Mouse (Mus musculus): ENCODE measurements at regions not wholly inside any gene's neighbourhood (a gene's known extent, or its start where the extent isn't known, plus 50 kb on each side); places are given as distances from the start of the nearest gene placed in this dataset.
"Not testable (repeated sequence)": the region's sequence is repeated elsewhere in the genome, so short reads cannot be mapped to it uniquely, and the experiment has no call there.

DNA sequence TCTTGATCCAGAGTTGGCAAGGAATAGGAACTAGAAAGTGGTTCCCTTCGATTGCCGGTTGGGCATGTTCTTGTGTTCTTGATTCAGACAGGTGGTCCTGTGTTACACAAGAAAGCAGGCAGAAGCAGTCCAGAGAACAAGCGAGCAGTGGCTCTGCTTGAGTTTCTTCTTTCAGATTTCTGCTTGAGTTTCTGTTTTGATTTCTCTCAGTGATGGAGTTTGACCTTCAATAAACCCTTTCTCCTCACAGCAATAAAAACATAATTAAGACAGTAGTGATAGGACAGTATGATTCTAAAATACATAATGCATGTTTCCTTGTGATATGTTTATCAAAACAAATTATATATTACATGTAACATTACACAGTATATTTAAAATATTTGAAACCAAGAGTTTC, 59.1 kb downstream of the Klf6 start:
- no peak for DNase-seq (ENCODE audit: low spot score in 2 of 2)

- DNase-seq (ENCODE audit: low spot score in 2 of 2), result no peak
Measured at GRCm38 (mm10) chr13:5931433-5931832, 70.2 kb downstream of the Klf6 start.

GRCm38 (mm10) chr13:5937436-5937835, 76.2 kb downstream of the Klf6 start:
- DNase-seq (ENCODE audit: low spot score in 2 of 2), result no peak

DNA sequence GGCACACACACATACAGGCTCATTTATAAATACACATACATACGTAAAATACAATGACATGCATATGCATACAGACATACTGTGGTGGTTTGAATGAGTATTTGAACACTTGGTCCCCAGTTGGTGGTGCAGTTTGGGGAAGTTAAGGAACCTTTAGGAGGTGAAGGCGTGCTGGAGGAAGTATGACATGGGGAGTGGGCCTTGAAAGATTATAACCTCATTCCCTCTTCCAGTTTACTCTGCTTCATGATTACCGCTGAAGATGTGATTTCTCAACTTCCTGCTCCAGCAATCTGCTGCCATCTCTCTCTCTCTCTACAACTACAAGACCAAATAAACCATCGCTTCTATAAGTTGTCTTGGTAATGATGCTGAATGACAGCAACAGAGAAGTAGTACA, 76.7 kb downstream of the Klf6 start:
- DNase-seq (ENCODE audit: low spot score in 2 of 2), result no peak

DNA sequence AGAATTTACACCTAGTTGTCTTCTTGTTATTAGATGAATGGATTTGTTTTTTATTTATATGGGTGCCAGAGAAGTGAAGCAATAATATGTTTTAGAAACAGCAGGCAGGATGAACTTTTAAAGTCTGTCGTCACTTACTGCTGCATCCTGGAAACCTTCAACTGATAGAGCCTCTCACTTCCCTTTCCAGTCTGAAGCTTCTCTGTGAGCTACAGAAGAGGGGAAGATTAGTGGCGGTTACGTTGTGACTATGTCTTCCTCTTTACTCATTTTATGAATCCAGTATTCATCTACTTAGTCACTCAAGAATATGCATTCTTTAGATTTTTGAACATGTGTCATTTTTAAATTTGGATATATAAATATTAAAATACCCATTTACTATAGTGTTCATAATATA, 78.1 kb downstream of the Klf6 start:
- no peak for DNase-seq (ENCODE audit: low spot score in 2 of 2)

DNA sequence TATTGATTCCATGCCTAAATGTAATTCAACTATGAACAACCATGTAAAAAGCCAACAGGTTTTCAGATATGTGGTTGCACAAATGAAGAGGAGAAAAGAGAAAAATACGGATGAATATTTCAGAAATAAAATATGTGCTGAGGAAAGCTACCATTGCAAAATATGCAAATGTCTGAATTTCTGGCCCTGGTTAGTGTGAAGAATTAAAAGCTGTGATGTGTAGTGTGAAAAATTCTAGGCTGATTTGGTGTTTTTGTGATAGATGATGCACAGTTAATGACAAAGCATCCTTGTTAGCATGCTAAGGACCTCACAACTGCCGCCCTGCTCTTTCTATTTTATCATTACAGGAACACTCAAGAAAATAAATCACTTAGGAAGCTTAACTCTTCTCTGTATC, 91.6 kb downstream of the Klf6 start:
- DNase-seq (ENCODE audit: low spot score in 2 of 2), result no peak

- not testable (repeated sequence) for DNase-seq (ENCODE audit: low spot score in 2 of 2)
Measured at GRCm38 (mm10) chr13:5955121-5955520, 93.8 kb downstream of the Klf6 start.

GRCm38 (mm10) chr13:5956145-5956544, 94.9 kb downstream of the Klf6 start:
- no peak for DNase-seq (ENCODE audit: low spot score in 2 of 2)

DNA sequence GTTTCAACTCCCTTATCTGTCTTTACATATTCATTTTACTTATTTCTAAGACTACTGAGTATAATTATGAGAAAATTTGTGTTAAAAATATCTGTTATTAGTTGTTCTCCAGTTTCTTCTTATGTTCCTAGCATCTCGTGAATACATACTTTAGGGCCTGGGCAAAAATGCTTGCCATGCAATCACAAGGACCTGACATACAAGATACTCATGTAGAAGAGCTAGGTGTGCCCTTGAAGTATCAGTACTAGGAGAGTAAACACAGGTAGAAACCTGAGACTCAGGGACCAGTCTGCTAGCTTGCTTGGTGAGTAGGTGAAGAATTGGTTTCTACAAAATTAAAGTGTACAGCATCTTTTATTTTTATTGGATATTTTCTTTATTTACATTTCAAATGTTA, 101.7 kb downstream of the Klf6 start:
- DNase-seq (ENCODE audit: low spot score in 2 of 2), result no peak

DNA sequence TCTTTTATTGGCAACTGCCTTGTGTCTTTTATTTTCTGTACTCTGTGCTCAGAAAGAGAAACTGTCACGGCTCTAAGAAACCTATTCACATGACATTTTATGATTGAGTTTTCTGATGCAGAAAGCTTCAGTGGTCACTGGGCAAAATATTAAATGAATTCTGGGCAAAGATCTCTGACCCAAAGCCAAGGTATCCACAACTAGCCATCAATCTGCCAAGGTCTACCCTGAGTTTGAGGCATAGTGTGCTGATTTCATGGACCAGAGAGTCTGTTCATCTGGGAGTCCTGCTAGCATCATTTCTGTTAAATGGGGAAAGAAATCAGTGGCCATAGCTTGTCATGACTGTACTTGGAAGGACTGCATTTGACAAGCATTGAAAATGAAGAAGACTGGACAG, 103.3 kb downstream of the Klf6 start:
- no peak for DNase-seq (ENCODE audit: low spot score in 2 of 2)

DNA sequence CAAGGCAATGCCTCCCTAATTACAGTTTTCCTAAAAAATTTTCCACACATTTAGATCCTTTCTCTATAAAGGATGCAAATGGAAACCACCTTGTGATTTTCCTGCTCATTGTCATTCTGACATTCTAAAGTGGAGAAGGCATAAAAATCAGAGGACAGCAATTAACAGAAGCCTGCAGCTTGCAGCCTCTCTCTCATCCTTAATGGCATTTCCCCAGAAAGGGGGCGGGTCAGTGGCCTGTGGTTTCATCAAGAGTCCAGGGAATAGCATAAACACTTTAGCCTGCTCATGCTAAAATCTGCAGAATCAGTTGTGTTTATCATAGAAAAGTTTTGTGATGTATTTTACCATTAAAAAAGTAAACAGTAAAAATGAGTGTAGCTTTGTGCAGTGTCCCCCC, 117.3 kb downstream of the Klf6 start:
- no peak for DNase-seq (ENCODE audit: low spot score in 2 of 2)

GRCm38 (mm10) chr13:5987491-5987890, 126.2 kb downstream of the Klf6 start:
- DNase-seq (ENCODE audit: low spot score in 2 of 2), result no peak

GRCm38 (mm10) chr13:5988407-5988806, 127.1 kb downstream of the Klf6 start:
- DNase-seq (ENCODE audit: low spot score in 2 of 2), result no peak

DNA sequence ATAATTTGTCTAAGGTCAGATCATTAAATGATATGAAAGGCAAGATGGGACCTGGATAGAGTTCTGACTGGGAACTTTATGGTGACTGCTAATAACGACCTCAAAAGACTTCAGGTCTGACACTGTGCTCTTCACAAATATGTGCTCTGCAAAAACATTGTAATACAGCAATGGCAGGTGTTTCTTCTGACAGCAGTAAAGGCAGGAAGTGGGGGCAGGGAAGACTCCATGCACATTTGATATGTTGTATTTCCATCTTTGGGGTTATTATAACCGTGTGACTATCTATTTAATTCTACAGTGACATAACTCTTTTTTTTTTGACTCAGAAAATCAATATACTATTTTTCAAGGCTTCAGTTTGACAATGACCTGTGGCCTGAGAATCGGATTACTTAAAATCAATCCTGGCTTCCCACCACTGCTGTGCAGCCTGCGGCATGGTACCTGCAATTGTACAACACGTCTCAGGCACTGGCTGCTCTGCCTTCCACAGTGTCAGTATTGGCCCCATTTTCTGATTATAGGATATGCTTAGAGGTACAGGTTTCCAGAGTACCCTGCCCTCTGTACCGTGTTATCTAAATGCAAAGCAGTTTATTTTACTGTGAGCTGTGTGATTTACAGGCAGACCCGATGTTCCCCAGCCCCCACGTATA, 139.4 kb downstream of the Klf6 start:
- DNase-seq (ENCODE audit: low spot score in 2 of 2), result no peak

DNA sequence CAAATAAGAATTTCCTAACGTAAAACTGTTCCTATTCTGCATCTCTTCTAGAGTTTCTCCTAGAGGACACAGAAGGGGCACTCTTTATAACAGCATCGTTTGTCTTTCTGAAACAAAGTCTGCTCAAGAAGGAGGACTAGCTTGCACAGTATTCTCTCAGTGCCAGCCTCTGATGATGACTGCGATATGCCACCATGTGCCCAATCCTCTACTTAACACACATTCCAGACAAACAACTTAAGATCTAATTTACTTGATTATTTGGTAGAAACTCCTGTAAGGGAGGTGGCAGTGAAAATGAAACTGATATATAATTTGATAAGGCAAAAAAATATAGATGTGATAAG, 139.9 kb downstream of the Klf6 start:
- DNase-seq (ENCODE audit: low spot score in 2 of 2), result no peak

GRCm38 (mm10) chr13:6005901-6006300, 144.6 kb downstream of the Klf6 start:
- no peak for DNase-seq (ENCODE audit: low spot score in 2 of 2)

- DNase-seq (ENCODE audit: low spot score in 2 of 2), result no peak
Measured at GRCm38 (mm10) chr13:6009671-6010070, 148.4 kb downstream of the Klf6 start.

DNA sequence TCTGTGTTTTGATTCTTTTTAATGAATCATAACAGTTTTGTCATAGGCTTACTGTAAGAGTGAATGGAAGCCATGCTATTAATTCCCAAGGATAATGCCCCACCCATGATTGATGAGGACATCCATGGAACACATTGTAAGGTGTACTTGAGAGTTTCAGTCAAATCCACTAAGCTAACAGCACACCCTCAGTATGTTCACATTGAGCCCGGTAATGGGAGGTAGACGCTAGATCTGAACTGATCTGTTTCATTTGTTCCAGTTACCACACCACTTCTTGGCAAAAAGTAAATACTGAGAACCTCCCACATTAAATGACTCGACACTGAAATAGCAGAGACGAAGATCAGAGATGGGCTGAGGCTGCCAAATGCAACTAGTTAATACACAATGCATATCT, 165.9 kb downstream of the Klf6 start:
- no peak for DNase-seq (ENCODE audit: low spot score in 2 of 2)

GRCm38 (mm10) chr13:6028878-6029277, 167.6 kb downstream of the Klf6 start:
- no peak for DNase-seq (ENCODE audit: low spot score in 2 of 2)

- DNase-seq (ENCODE audit: low spot score in 2 of 2), result no peak
Measured at GRCm38 (mm10) chr13:6029461-6029860, 168.2 kb downstream of the Klf6 start.

- no peak for DNase-seq (ENCODE audit: low spot score in 2 of 2)
Measured at GRCm38 (mm10) chr13:6030128-6030527, 168.8 kb downstream of the Klf6 start.

DNA sequence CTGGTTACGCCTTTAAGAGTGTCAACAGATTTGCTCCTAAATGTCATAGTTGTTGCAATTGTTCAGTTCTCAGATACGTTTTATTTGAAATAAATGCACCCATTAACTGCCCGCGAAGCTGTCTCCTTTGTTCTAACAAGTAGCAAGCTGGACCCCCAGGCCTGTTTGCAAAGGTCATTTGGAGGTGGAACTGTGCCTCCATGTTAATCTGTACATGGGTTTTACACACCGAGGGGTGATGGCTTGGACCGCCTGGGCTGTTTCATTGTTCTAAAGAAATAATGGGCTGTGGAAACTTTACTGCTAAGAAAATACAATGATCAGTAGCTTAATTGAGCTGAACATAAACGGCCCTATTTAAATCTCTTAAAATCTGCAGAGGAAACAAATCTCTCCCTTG, 178.8 kb downstream of the Klf6 start:
- no peak for DNase-seq (ENCODE audit: low spot score in 2 of 2)

- DNase-seq (ENCODE audit: low spot score in 2 of 2), result no peak
Measured at GRCm38 (mm10) chr13:6040663-6041062, 179.4 kb downstream of the Klf6 start.

- no peak for DNase-seq (ENCODE audit: low spot score in 2 of 2)
Measured at GRCm38 (mm10) chr13:6042495-6042894, 181.2 kb downstream of the Klf6 start.

Measured in adrenal gland, adult 18-20 months (tissue).